Mouse (Mus musculus) neural tube, embryonic 10.5 days (tissue): ENCODE data around the gene Mrto4.

Experiments
- DNase-seq: peaks from one replicate; pipeline ENCODE4 v3.0.0-alpha.2; 2017; ENCODE audit warnings: low spot score; ENCODE audit errors: extremely low spot score

Mrto4 gene

DNA sequence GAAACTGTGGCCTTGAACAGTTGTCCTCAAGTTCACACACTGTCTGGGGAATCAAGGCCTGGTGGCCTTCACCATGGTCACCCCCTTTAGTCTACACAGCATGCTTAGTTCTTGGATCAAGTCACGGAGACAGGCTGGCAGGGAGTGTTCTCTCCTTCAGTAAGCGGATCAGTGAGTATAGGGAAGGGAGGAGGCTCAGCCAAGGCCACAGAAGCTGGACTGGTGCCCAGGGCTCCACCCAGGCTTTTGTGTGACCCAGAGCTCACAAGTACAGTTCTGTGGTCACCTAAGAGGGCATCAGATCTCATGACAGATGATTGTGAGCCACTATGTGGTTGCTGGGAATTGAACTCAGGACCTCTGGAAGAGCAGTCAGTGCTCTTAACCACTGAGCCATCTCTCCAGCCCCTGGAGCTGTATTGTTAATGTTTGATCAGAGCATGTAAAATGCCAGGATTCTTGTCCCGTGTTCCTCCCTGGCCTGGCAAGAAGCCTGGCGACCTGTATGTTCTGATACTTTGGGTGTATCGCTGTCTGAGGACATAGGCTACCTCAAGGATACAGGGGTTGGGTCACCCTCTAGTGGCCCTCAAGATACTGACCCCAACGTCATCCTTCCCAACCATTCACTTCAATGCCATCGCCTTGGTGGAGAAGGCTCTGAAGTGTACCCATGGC lies 10.7 kb downstream of the Mrto4 start:
- DNase-seq = no peak

- no peak for DNase-seq
Observed at GRCm38 (mm10) chr4:139340835-139341234, 11.5 kb downstream of the Mrto4 start.

DNA sequence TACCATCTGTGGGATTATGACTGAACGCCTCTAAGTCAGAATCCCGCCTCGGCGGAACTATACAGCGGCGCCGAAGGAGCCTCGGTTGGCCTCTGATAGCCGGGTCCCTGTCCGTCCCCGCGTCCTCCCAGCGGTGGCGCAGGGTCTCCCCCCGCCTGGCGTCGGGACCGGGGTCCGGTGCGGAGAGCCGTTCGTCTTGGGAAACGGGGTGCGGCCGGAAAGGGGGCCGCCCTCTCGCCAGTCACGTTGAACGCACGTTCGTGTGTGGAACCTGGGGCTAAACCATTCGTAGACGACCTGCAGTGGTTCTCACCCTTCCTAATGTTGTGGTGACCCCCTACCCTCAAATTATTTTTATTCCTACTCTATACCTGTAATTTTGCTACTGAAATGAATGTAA lies 14.2 kb downstream of the Mrto4 start:
- no peak for DNase-seq

DNA sequence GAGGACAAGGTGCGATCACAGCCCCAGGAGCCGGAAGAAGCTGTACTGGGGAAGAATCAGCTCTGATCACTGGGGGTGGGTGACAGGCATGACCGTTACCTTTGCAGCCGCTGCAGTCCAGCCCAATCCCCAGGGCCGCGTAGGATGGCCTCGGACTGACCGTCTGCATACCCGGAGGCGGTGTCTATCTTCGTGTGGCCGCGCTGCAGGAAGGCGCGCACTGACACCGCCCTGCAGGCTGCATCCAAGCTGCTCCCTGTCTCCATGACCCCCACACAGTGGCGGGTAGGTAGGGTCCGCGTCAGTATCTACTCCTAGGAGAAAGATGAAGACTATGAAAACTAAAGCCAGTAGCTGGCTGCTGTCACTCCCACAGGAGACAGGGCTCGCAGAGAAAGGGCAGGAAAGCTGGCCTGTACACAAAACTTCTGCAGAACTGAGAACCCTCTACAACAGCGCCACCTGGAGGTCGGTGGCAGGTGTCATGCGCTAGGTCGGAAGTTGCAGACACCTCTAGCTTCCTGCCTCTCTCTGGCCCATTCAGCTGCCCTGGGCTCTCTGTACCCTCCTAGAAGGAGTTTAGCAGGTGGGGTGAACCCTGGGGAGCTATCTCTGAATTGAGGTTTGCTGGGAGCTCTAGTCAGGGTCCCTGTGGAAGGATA lies 15.4 kb downstream of the Mrto4 start:
- DNase-seq = peak; percentile 78

- no peak for DNase-seq
Observed at GRCm38 (mm10) chr4:139335507-139335906, 16.9 kb downstream of the Mrto4 start.

GRCm38 (mm10) chr4:139334631-139335295 lies 17.6 kb downstream of the Mrto4 start:
- no peak for DNase-seq

DNA sequence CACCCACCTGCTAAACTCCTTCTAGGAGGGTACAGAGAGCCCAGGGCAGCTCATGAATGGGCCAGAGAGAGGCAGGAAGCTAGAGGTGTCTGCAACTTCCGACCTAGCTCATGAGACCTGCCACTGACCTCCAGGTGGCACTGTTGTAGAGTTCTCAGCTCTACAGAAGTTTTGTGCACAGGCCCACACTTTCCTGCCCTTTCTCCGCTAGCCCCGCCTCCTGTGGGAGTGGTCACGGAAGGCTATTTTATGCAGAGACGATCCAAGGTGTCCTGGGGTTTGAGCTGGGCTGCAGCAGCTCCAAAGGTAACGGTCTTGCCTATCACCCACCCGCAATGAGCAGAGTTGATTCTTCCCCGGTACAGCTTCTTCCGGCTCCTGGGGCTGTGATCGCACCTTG lies 21.8 kb downstream of the Mrto4 start:
- peak; percentile 64 for DNase-seq

DNA sequence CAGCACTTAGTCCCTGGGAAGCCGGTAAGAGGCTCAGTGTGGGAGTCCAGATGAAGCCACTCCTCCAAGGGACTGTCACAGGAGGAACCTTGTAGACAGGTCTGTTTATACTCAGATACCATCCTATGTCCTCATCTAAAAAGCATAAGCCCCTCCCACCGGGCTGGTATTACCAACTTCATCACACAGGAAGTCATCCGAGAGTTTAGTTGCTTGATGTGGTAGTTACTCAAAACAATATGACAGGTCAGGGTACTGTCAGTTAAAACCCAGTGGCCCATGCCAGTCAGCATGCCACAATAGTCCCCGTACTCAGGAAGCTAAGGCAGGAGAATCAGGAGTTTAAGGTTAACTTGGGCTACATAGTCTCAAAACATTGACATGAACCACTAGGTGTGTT lies 32.6 kb downstream of the Mrto4 start:
- no peak for DNase-seq

- no peak for DNase-seq
Observed at GRCm38 (mm10) chr4:139318449-139318848, 33.9 kb downstream of the Mrto4 start.

- no peak for DNase-seq
Observed at GRCm38 (mm10) chr4:139312632-139313031, 39.7 kb downstream of the Mrto4 start.

- no peak for DNase-seq
Observed at GRCm38 (mm10) chr4:139311707-139312106, 40.7 kb downstream of the Mrto4 start.

GRCm38 (mm10) chr4:139310899-139311701 lies 41.3 kb downstream of the Mrto4 start:
- no peak for DNase-seq

DNA sequence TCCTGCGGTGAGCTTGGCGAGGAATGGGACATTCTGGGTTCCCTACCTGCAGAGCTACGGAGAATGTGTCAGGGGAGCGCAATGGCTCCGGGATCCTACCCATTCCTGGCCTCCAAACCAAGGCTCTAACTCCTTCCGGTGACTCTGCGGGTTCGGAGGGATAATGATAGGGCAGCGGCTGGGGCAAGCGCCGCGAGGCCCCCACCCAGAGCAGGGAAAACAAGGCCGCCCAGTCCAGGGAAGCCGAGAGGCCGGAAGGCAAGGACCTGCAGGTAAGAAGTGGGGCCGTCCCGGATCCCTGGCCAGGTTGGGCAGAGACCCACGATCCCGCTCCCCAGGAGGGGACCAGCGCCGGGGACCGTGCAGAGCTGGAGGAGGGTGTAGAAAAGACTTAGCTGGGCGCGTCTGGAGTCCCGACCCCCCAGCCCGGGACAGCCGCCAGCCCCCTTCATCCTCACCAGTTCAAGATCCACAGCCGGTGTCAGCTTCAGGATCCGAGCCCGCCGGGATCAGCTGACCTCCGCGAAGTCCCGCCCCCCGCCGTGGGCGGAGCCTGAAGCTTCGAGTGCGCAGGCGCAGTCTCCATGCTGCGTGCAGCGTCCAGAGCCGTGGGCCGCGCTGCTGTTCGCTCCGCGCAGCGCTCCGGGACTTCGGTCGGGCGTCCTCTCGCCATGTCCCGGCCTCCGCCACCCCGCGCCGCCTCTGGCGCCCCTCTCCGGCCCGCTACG lies 42.0 kb downstream of the Mrto4 start, which contains the start of the genes Pqlc2 and Akr7a5:
Gene Pqlc2 (minus strand): TSS at position 538 of the 728 bp plus-strand sequence.
Gene Akr7a5 (plus strand): TSS at position 574 of the 728 bp plus-strand sequence.
- peak; percentile 99 for DNase-seq

DNA sequence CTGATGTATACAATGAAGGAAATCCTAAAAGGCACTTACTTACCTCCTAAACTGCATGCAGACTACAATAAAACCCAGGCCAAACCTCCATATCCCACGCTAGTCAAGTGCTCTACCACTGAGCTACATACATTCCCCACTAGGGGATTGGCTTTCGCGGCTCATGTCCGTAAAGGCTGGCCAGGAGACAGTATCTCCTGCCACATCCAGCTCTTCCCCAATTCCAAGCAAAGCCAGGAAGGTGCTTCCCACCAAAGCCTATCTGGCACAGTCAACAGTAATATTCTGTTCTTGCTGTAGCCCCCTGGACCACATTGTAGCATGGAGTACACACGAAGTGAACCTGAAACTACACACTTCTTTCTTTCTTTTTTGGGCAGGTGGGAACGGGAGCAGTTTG lies 42.7 kb downstream of the Mrto4 start:
- DNase-seq = no peak

GRCm38 (mm10) chr4:139307916-139308315 lies 44.5 kb downstream of the Mrto4 start:
- DNase-seq = no peak

DNA sequence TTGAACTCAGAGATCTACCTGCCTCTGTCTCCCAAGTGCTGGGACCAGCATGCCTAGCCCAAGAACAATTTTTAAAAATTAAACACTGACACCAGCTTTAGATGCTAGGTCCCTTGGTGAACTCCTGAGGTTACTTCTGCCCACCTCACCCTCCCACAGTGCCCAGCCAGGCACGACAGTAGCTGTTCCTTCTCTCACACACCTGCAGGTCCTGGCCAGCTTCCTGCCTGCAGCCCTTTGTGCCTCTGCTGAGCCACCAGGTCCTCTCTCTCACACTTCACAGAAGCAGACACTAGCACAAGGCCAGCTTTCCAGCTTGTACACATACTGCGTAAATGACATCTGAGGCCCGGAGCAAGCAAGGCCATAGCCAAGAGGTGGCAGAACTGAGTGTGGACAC lies 46.9 kb downstream of the Mrto4 start:
- DNase-seq = no peak

GRCm38 (mm10) chr4:139302241-139302640 lies 50.1 kb downstream of the Mrto4 start:
- no peak for DNase-seq

DNA sequence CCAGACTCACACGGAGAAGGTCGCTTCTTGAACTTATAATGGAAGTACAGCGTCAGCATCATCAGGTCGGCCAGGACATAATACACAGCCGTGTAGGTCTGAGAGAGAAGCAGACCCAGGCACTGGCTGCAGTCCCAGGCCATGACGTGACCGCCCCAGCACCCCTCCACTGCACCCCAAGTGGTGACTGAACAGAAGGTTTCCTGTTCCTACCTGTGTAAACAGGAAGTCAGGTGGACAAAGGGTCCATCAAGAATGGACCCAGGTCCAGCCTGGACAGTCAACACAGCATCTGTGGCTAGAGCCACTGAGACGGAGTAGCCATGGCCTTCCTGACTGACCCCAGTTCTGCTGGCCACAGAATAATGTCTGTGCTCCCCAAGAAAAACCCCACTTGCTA lies 50.6 kb downstream of the Mrto4 start:
- no peak for DNase-seq

- DNase-seq = no peak
Observed at GRCm38 (mm10) chr4:139298671-139299366, 53.6 kb downstream of the Mrto4 start.

DNA sequence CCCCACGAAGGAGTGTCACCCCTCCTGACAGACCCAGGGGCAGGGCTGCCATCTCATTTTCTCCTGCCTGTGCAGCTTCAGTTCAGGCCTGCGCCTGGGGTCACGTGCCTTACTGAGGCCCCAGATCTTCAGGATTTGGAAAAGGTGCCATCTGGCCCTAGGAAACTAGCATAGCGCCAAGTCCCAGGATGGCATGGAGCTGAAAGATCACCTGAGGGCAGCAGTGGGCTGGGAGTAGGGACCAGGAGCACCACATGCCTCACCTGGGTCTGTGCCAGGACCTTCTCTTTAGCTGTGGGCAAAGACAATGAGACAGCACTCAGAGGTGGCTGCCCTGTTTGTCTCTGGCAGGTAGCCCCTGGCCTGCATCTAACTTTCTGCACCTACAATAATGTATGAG lies 54.8 kb downstream of the Mrto4 start:
- DNase-seq = no peak
